Mouse (Mus musculus) heart, embryonic 14.5 days (tissue): ENCODE measurements around the gene Dctpp1. TPM values are rescaled to one million over a fixed set of nuclear protein-coding genes. Genes with fewer than 3 reads are reported as not detected.

Source experiments
- ATAC-seq: fragments of 200-750 bp; cut with Nextera tagmentation; 2 replicates; pipeline ENCODE4 v1.8.0; 2017; ENCODE audit warnings: low read depth, moderate TSS enrichment; ENCODE audit not compliant: insufficient number of reproducible peaks, insufficient read depth, low FRiP score
- H3K27ac ChIP-seq, 2 experiments: fragments of 200-500 bp in 1 of 2; fragments of 300-500 bp in 1 of 2; sonication (generic) in 1 of 2; replicated peaks in 1 of 2; 2 replicates each; pipeline ENCODE4 v1.5.1; 2012 to 2014; ENCODE audit warnings: low read depth in 2 of 2, low read length in 2 of 2, control low read depth in 1 of 2, mild to moderate bottlenecking in 1 of 2, mixed read lengths in 1 of 2; ENCODE audit not compliant: control insufficient read depth in 1 of 2, insufficient read depth in 1 of 2
- H3K27me3 ChIP-seq: fragments of 300-500 bp; sonication (generic); 2 replicates; pipeline ENCODE4 v1.6.1; 2014; ENCODE audit warnings: mild to moderate bottlenecking, low read length, control low read depth; ENCODE audit not compliant: control insufficient read depth, insufficient read depth
- H3K36me3 ChIP-seq: fragments of 300-500 bp; sonication (generic); 2 replicates; pipeline ENCODE4 v1.6.1; 2014; ENCODE audit warnings: mild to moderate bottlenecking, control low read depth, low read length, mixed read lengths; ENCODE audit not compliant: control insufficient read depth, insufficient read depth
- H3K4me1 ChIP-seq, 2 experiments: fragments of 200-500 bp in 1 of 2; fragments of 300-500 bp in 1 of 2; sonication (generic) in 1 of 2; 2 replicates each; pipeline ENCODE4 v1.6.1; 2012 to 2014; ENCODE audit warnings: low read length in 2 of 2, control low read depth in 1 of 2, mixed read lengths in 1 of 2; ENCODE audit not compliant: control insufficient read depth in 2 of 2, insufficient read depth in 2 of 2
- H3K4me2 ChIP-seq: fragments of 300-500 bp; sonication (generic); 2 replicates; pipeline ENCODE4 v1.6.1; 2014; ENCODE audit warnings: mild to moderate bottlenecking, low read length
- H3K4me3 ChIP-seq, 2 experiments: fragments of 200-500 bp in 1 of 2; fragments of 300-500 bp in 1 of 2; sonication (generic) in 1 of 2; 2 replicates each; pipeline ENCODE4 v1.5.1; 2012 to 2014; ENCODE audit warnings: low read length in 2 of 2, mild to moderate bottlenecking in 2 of 2, control low read depth in 1 of 2, low read depth in 1 of 2, moderate library complexity in 1 of 2; ENCODE audit not compliant: control insufficient read depth in 1 of 2, insufficient read depth in 1 of 2
- H3K9ac ChIP-seq: fragments of 300-500 bp; sonication (generic); 2 replicates; pipeline ENCODE4 v1.6.1; 2014; ENCODE audit warnings: mild to moderate bottlenecking, low read length
- H3K9me3 ChIP-seq: fragments of 300-500 bp; sonication (generic); 2 replicates; pipeline ENCODE4 v1.6.1; 2016; ENCODE audit warnings: low read length, control low read depth; ENCODE audit not compliant: control insufficient read depth
- WGBS: fragments of 180-500 bp; shearing (Covaris S2); extraction: QIAGEN DNeasy Blood & Tissue Kit; methylation state at CpG from one replicate; pipeline ENCODE4 v1.1.7; 2014; 5-methylcytosine and 5-hydroxymethylcytosine counted together
- polyA plus RNA-seq: library from polyadenylated mRNA; unstranded; fragments of >200 nt; fragmentation: Nextera tagmentation; extraction: Ambion mirVana; gene quantifications from 2 replicates; pipeline ENCODE4 v1.2.1, GENCODE M21; 2014

Gene Dctpp1
- polyA plus RNA-seq, 1 experiment from 2014 or later = 172 TPM

DNA sequence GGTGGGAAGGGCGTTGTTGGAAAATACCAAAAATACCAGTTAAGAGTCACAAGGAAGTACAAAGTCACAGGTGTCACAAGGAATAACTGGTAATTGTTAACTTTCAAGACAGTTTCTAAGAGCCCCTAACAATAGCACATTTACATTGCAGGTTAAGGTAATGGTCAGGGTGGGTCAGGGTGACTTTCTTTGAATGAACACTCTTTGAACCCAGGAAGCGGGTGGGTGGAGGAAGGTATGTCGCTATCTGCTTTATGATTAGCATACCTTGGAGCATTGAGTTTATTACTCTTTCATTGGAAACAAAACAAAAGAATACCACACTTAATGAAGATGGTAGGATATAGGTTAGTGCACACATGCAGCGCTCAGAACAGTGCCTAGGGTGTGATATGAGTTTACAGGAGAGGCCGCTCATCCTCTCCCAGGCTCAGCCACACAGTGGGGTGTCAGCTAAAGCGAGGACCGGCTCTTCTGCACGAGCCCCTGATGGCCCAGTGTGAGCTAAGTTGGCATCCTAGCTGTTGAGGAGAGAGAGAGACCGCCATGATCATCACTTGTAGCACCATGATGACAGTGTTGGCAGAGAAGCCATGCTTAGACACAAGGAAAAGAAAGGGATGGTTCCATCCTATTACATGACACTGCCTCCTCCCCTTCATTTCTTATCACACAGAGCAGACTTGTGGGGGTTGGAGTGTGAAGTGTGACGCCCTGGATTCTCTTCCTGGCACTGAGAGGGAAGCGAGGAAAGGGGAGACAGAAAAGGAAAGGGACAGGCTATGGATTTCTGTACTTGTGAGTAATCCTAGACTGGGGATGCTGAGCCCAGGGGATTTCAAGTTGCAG is 35.1 kb downstream of the Dctpp1 start:
- no peak for ATAC-seq
- Histone ChIP-seq H3K27ac (no peak overlapping the region), H3K9ac (no peak overlapping the region), H3K4me1 (peaks cover 0 to 6% of the 10 kb centered on the region in 2 experiments; a peak in 2 of 4 replicates), H3K9me3 (no peaks in the 10 kb centered on the region), H3K4me3 (no peak overlapping the region), H3K27me3 (no peaks in the 10 kb centered on the region), H3K36me3 (peaks cover 11% of the 10 kb centered on the region), H3K4me2 (no peak overlapping the region)
- WGBS = 69% methylated on average over 11 of the region's 11 CpGs

- Histone ChIP-seq H3K36me3 (peaks cover 5% of the 10 kb centered on the region; the same call in 1 of the 2 replicates), H3K4me3 (no peak overlapping the region), H3K9ac (no peak overlapping the region), H3K27me3 (no peaks in the 10 kb centered on the region), H3K4me2 (no peak overlapping the region), H3K4me1 (no peaks in the 10 kb centered on the region; a peak in 2 of 4 replicates), H3K9me3 (no peaks in the 10 kb centered on the region), H3K27ac (no peak overlapping the region)
- no peak for ATAC-seq
- 88% methylated on average over 6 of the region's 6 CpGs for whole genome bisulfite sequencing
Measured at GRCm38 (mm10) chr7:127224616-127225015, 35.9 kb downstream of the Dctpp1 start.

DNA sequence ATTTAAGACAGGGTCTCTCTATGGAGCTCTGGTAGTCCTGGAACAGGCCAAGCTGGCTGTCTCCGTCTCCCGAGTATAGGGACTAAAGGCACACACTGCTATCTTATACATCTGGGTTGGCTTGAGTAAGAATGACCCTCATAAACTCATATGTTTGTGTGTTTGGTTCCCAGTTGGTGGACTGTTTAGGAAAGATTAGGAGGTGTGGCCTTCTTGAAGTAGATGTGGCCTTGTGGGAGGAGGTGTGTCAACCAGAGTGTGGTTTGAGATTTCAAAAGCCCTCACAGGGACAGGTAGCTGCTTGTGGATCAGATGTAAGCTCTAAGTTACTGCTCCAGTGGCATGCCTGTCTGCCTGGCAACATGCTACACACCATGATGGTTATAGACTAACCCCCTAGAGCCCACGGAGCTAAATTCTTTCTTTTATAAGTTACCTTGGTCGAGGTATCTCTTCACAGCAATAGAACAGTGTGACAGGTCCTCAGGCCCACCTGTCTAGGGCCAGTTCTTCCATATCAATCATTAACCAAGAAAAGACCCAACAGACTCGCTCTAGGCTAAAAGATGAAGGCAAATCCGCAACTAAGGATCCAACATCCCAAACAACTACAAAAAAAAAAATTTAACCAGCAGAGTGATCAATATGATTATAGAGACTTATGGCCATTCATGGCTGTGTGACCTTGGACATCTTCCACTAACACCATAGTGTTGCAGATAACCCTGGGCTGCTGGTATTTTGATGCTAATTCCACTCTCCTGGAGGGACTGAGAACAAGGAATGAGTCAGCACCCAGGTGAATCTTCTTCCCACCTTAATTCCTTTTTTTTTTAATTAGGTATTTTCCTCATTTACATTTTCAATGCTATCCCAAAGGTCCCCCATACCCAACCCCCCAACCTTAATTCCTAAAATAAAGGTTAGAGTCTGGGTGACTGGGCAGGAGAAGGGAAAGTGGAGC is 36.7 kb downstream of the Dctpp1 start:
- no peak overlapping the region for H3K4me3 ChIP-seq
- 80% methylated on average over 6 of the region's 6 CpGs for WGBS
- H3K27me3 ChIP-seq = no peaks in the 10 kb centered on the region
- H3K9ac ChIP-seq = no peak overlapping the region
- no peak overlapping the region for H3K4me2 ChIP-seq
- no peaks in the 10 kb centered on the region; a peak in 2 of 4 replicates for H3K4me1 ChIP-seq
- no peak for ATAC-seq
- no peaks in the 10 kb centered on the region for H3K9me3 ChIP-seq
- H3K27ac ChIP-seq = no peak overlapping the region
- H3K36me3 ChIP-seq = no peaks in the 10 kb centered on the region

GRCm38 (mm10) chr7:127223106-127223505 is 37.4 kb downstream of the Dctpp1 start:
- peaks cover 0 to 3% of the 10 kb centered on the region in 2 experiments for H3K4me1 ChIP-seq
- H3K4me2 ChIP-seq = no peak overlapping the region
- ATAC-seq = no peak
- 93% methylated on average over 3 of the region's 3 CpGs for WGBS
- H3K9ac ChIP-seq = no peak overlapping the region
- no peaks in the 10 kb centered on the region for H3K27me3 ChIP-seq
- H3K4me3 ChIP-seq = no peak overlapping the region
- no peaks in the 10 kb centered on the region for H3K9me3 ChIP-seq
- H3K36me3 ChIP-seq = no peaks in the 10 kb centered on the region
- H3K27ac ChIP-seq = no peak overlapping the region

DNA sequence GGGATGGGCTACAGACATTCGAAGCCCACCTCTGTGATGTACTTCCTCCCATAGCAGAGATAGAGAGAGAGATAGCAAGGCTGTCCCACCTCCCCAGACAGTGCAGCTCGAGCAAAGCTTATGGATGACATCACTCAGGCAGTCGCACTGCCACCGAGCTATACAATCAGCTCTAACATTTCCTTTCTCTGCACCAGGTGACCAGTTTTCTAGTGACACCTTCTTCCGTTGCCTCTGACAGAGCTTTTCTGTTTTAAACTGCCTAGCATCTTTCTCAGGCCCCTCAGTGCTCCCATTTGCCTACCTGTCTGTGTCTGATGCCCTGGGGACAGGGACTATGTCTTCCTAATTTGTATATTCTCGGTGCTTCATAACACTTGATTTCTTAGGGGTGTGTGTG is 40.1 kb downstream of the Dctpp1 start:
- Histone ChIP-seq H3K9ac (no peak overlapping the region), H3K36me3 (no peaks in the 10 kb centered on the region), H3K27ac (no peak overlapping the region), H3K4me2 (no peak overlapping the region), H3K4me1 (peaks cover 14 to 18% of the 10 kb centered on the region in 2 experiments), H3K27me3 (no peaks in the 10 kb centered on the region), H3K9me3 (no peaks in the 10 kb centered on the region), H3K4me3 (no peak overlapping the region)
- 68% methylated on average over 6 of the region's 6 CpGs for WGBS
- ATAC-seq = no peak

GRCm38 (mm10) chr7:127218670-127219069 is 41.8 kb downstream of the Dctpp1 start:
- Histone ChIP-seq H3K9ac (no peak overlapping the region), H3K4me1 (peaks cover 26 to 27% of the 10 kb centered on the region in 2 experiments), H3K4me2 (no peak overlapping the region), H3K27me3 (no peaks in the 10 kb centered on the region), H3K9me3 (no peaks in the 10 kb centered on the region), H3K4me3 (no peak overlapping the region), H3K36me3 (no peaks in the 10 kb centered on the region), H3K27ac (no peak overlapping the region)
- WGBS = 96% methylated on average over 4 of the region's 4 CpGs
- ATAC-seq = no peak

DNA sequence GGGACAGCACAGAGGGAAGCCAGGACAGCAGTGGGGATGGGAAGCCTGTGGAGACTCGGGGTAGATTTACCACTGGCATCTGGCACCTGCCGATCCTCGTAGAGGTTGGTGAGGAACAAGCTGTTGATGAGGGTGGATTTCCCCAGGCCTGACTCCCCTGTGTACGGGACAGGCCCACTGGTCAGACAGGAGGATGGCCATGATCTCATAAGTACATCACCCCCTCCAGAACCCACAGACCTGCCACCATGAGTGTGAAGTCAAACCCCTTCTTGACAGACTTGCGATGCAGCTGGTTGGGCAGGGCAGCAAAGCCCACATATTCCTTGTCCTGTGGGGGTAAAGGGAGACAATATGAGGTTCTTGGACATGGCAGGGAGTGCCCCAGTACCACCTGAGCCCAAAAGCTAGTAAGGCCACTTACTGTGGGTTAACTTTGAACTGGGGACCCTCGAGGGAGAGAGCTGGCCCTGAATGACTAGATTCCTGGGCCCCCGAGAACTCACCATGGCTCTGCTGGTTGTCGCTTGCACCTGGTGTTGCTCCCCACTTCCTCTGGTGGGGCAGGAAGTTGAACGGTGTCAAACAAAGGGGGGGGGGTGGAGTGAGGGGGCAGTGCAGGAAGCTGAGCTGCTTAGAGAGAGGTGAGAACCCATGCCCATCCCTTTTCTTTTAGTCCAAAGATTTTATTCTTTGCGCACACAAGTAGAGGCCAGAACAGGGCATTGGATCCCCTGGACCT is 42.4 kb downstream of the Dctpp1 start:
- H3K9ac ChIP-seq = peak overlapping the region; percentile 34; the same call in 1 of the 2 replicates
- H3K4me3 ChIP-seq = no peak overlapping the region
- H3K36me3 ChIP-seq = no peaks in the 10 kb centered on the region
- no peaks in the 10 kb centered on the region for H3K27me3 ChIP-seq
- H3K27ac ChIP-seq = peak overlapping the region; percentile 79 to 81
- H3K4me2 ChIP-seq = peak overlapping the region; percentile 42
- no peaks in the 10 kb centered on the region for H3K9me3 ChIP-seq
- 54% methylated on average over 10 of the region's 10 CpGs for whole genome bisulfite sequencing
- H3K4me1 ChIP-seq = peaks cover 26 to 28% of the 10 kb centered on the region in 2 experiments
- ATAC-seq = no peak
